ENCODE assay signal across 12 mouse cellular contexts in genomic region chr14:79564784-79565183, GRCm38 (mm10). TPM values are rescaled to one million over a fixed set of nuclear protein-coding genes. Genes with fewer than 3 reads are reported as not detected.
DNase-seq lines count a peak whose midpoint lies in the region; ATAC-seq and TF ChIP-seq lines count a peak whose summit lies in the region.
"Had no signal": no experiment of that assay in that cellular context is flagged by ENCODE, and none has a peak within 500 bp of the region (broad histone marks: within the 10 kb centered on the region; RNA-seq: fewer than 3 reads in every experiment).

No protein-coding gene starts in this region.

- no peak overlapping the region for H3K4me2 ChIP-seq in liver, embryonic 12.5 days
- H3K4me2 ChIP-seq in liver, embryonic 11.5 days: no peak overlapping the region
- H3K4me2 ChIP-seq: limb, embryonic 13.5 days; midbrain, embryonic 13.5 days had no signal

- no peaks in the 10 kb centered on the region for H3K9me3 ChIP-seq in liver, embryonic 12.5 days (replicated peaks)
- no peaks in the 10 kb centered on the region for H3K9me3 ChIP-seq in liver, embryonic 11.5 days (ENCODE audit: control insufficient read depth, low read length)
- H3K9me3 ChIP-seq: limb, embryonic 13.5 days; midbrain, embryonic 13.5 days had no signal

- no peaks in the 10 kb centered on the region for H3K4me1 ChIP-seq in cerebellum, adult 2 months (ENCODE audit: control insufficient read depth, insufficient read depth, low read length)
- H3K4me1 ChIP-seq in liver, embryonic 12.5 days: no peaks in the 10 kb centered on the region
- H3K4me1 ChIP-seq in liver, embryonic 11.5 days (replicated peaks; ENCODE audit: control insufficient read depth, insufficient read depth, low read length): no peaks in the 10 kb centered on the region
- H3K4me1 ChIP-seq in bone marrow, adult 2 months (ENCODE audit: control insufficient read depth, insufficient read depth, low read length): no peaks in the 10 kb centered on the region
- H3K4me1 ChIP-seq: limb, embryonic 13.5 days; midbrain, embryonic 13.5 days had no signal

- no peak overlapping the region for H3K4me3 ChIP-seq in cerebellum, adult 2 months (replicated peaks; ENCODE audit: insufficient read depth, low read depth, low read length)
- no peak overlapping the region for H3K4me3 ChIP-seq in liver, embryonic 12.5 days
- H3K4me3 ChIP-seq in liver, embryonic 11.5 days (ENCODE audit: low read depth, low read length): no peak overlapping the region
- no peak overlapping the region for H3K4me3 ChIP-seq in bone marrow, adult 2 months (replicated peaks; ENCODE audit: control insufficient read depth, low read depth, low read length)
- H3K4me3 ChIP-seq: limb, embryonic 13.5 days; midbrain, embryonic 13.5 days had no signal

- 0 out of 2 replicates have a peak, but pooled peaks have one; percentile 6 for TF ChIP-seq CTCF in cerebellum, adult 2 months (IDR thresholded peaks at IDR 0.05; ENCODE audit: borderline replicate concordance, insufficient read depth, low read depth, low read length)
- TF ChIP-seq CTCF in bone marrow, adult 2 months (IDR thresholded peaks at IDR 0.05; ENCODE audit: control insufficient read depth, insufficient read depth, low read length): peak; percentile 36; the same call in 1 of the 2 replicates

- H3K9ac ChIP-seq in liver, embryonic 12.5 days: no peak overlapping the region
- no peak overlapping the region for H3K9ac ChIP-seq in liver, embryonic 11.5 days (ENCODE audit: low read depth, low read length)
- H3K9ac ChIP-seq: limb, embryonic 13.5 days; midbrain, embryonic 13.5 days had no signal

- H3K27ac ChIP-seq in cerebellum, adult 2 months (ENCODE audit: insufficient read depth, low read length): no peak overlapping the region
- no peak overlapping the region for H3K27ac ChIP-seq in liver, embryonic 12.5 days
- no peak overlapping the region for H3K27ac ChIP-seq in liver, embryonic 11.5 days (ENCODE audit: low read depth, low read length)
- no peak overlapping the region for H3K27ac ChIP-seq in bone marrow, adult 2 months (ENCODE audit: control insufficient read depth, insufficient read depth, low read depth, low read length, poor library complexity)
- H3K27ac ChIP-seq: limb, embryonic 13.5 days; midbrain, embryonic 13.5 days had no signal

- no peaks in the 10 kb centered on the region for H3K27me3 ChIP-seq in cerebellum, adult 2 months (ENCODE audit: control insufficient read depth, insufficient read depth, low read length)
- no peaks in the 10 kb centered on the region for H3K27me3 ChIP-seq in liver, embryonic 12.5 days (replicated peaks)
- H3K27me3 ChIP-seq in liver, embryonic 11.5 days (replicated peaks; ENCODE audit: control insufficient read depth, insufficient read depth, low read length): no peaks in the 10 kb centered on the region
- H3K27me3 ChIP-seq: limb, embryonic 13.5 days; midbrain, embryonic 13.5 days had no signal

- peak; percentile 49; the same call in 1 of the 2 replicates for ATAC-seq in liver, embryonic 12.5 days
- no peak for ATAC-seq in liver, embryonic 11.5 days (replicated peaks; ENCODE audit: low FRiP score)
- peak; percentile 67 for ATAC-seq in megakaryocyte progenitor cell, adult 5-6 weeks (replicated peaks; ENCODE audit: poor library complexity)
- ATAC-seq: activated CD4-positive, CD25-positive, alpha-beta regulatory T cell, adult 4 months; hindbrain, embryonic 16.5 days; midbrain, embryonic 13.5 days had no signal

- TF ChIP-seq POLR2A in cerebellum, adult 2 months (IDR thresholded peaks at IDR 0.05; ENCODE audit: borderline replicate concordance, insufficient read depth, low read length): no peak
- no peak for TF ChIP-seq POLR2A in bone marrow, adult 2 months (IDR thresholded peaks at IDR 0.05; ENCODE audit: borderline replicate concordance, control insufficient read depth, low read depth, low read length)

- no peak for DNase-seq in cerebellum, adult 2 months
- no peak for DNase-seq in cerebellum, adult 18-20 months
- no peak for DNase-seq in liver, embryonic 11.5 days (ENCODE audit: low spot score)
- no peak for DNase-seq in neural tube, embryonic 10.5 days (ENCODE audit: extremely low spot score, low spot score)
- DNase-seq in urinary bladder, adult 2 months (ENCODE audit: low spot score): no peak

- WGBS in cerebellum, adult 2 months: 81% methylated on average over 6 of the region's 6 CpGs
- 77% methylated on average over 6 of the region's 6 CpGs for WGBS in liver, embryonic 12.5 days (ENCODE audit: insufficient replicate concordance)
- WGBS in liver, embryonic 11.5 days: 74% methylated on average over 6 of the region's 6 CpGs
- 82% methylated on average over 6 of the region's 6 CpGs for WGBS in bone marrow, adult 2 months

- H3K36me3 ChIP-seq in liver, embryonic 12.5 days: peaks cover 95% of the 10 kb centered on the region
- peaks cover 18% of the 10 kb centered on the region; the same call in 1 of the 2 replicates for H3K36me3 ChIP-seq in liver, embryonic 11.5 days (ENCODE audit: control insufficient read depth, insufficient read depth, low read length)

RNA-seq across cellular contexts. Expression of gene Sugt1, which starts 22.7 kb away (rescaled TPM):
- polyA plus RNA-seq in cerebellum, adult 2 months (2012; rRNA removed): 40.3 and 41.0 TPM in 2 replicates
- 57.7 and 63.2 TPM in 2 replicates for polyA plus RNA-seq in liver, embryonic 12.5 days (2016; fragmentation: Nextera tagmentation; extraction: Ambion mirVana)
- 95.0 and 95.5 TPM in 2 replicates for polyA plus RNA-seq in liver, embryonic 11.5 days (2014; fragmentation: Nextera tagmentation; extraction: Ambion mirVana)
- 45.5 and 149 TPM in 2 replicates for polyA plus RNA-seq in bone marrow, adult 2 months (2011; ENCODE audit: insufficient read depth, insufficient read length, low replicate concordance, missing spikeins)
- total RNA-seq in megakaryocyte progenitor cell, adult 5-6 weeks (2015): 103 and 124 TPM in 2 replicates
- 125 and 134 TPM in 2 replicates for total RNA-seq in megakaryocyte progenitor cell, adult 5-6 weeks (2017)
- 49.3 and 59.6 TPM in 2 replicates for polyA plus RNA-seq in urinary bladder, adult 2 months (2012; rRNA removed)
